Mouse (Mus musculus): ENCODE data around the gene Inpp5d. TPM values are rescaled to one million over a fixed set of nuclear protein-coding genes. Genes with fewer than 3 reads are reported as not detected.

The Inpp5d gene
- total RNA-seq, 2 experiments from 2014 or later: 88.0 to 105 TPM

- ATAC-seq (ENCODE audit: poor library complexity, severe bottlenecking): 0 out of 2 replicates have a peak, but pooled peaks have one; percentile 10
Observed at GRCm38 (mm10) chr1:87765741-87766140, 145.6 kb downstream of the Inpp5d start.

DNA sequence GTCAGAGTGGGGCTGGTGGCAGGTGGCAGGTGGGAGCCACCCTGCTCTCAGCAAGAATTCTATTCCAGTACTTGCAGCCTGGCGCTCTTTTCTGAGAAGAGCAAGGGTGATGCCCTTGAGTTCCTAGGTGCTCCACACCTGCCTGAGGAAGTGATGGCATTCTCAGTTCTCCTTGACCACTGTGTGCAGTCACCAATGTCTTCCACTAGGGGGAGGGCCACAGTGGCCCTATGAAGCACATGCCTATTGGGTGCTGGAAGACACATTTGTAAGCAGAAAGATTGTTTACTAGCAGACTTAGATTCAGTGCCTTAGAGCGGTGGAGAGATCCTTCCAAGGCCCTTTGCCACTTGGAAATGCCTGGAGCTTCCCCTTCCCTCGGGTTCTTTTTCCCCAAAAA lies 146.1 kb downstream of the Inpp5d start:
- ATAC-seq (ENCODE audit: poor library complexity, severe bottlenecking): peak; percentile 91

DNA sequence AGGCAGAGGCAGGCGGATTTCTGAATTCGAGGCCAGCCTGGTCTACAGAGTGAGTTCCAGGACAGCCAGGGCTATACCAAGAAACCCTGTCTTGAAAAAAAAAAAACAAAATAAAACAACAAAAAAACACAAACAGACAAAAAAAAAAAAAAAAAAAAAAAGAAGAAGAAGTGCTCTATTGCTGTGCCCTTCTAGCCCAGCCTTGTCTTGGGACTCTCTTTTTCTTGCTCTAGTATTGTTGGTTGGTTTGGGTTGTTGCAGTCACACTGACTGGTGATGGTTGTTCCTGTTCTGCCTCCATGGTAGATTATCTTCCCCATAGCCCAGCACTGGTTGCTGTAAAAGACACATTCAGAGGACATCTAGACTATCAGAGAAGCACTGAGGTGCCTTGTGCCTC lies 149.2 kb downstream of the Inpp5d start:
- no peak for ATAC-seq (ENCODE audit: poor library complexity, severe bottlenecking)

Other genes starting within 250 kb of the Inpp5d start
- not detected in 2 replicates for gene Kcnj13, start 225.6 kb upstream of the Inpp5d start, total RNA-seq (2015)
- gene Kcnj13, start 225.6 kb upstream of the Inpp5d start, total RNA-seq (2017): not detected in 2 replicates
- not detected in 2 replicates for gene Snorc, start 150.0 kb upstream of the Inpp5d start, total RNA-seq (2015)
- gene Snorc, start 150.0 kb upstream of the Inpp5d start, total RNA-seq (2017): not detected in 2 replicates
- not detected in 2 replicates for gene Neu2, start 110.4 kb upstream of the Inpp5d start, total RNA-seq (2015)
- gene Neu2, start 110.4 kb upstream of the Inpp5d start, total RNA-seq (2017): not detected in 2 replicates
- not detected in 2 replicates for gene Ngef, start 46.4 kb upstream of the Inpp5d start, total RNA-seq (2015)
- gene Ngef, start 46.4 kb upstream of the Inpp5d start, total RNA-seq (2017): not detected in 2 replicates
- 13.6 and 22.9 TPM in 2 replicates for gene Atg16l1, start 135.6 kb downstream of the Inpp5d start, total RNA-seq (2015)
- gene Atg16l1, start 135.6 kb downstream of the Inpp5d start, total RNA-seq (2017): 33.9 and 38.5 TPM in 2 replicates
- gene Sag, start 183.4 kb downstream of the Inpp5d start, total RNA-seq (2015): 0.46 and 0.85 TPM in 2 replicates
- gene Sag, start 183.4 kb downstream of the Inpp5d start, total RNA-seq (2017): 1.3 and 1.5 TPM in 2 replicates
- gene Dgkd, start 233.0 kb downstream of the Inpp5d start, total RNA-seq (2015): 52.2 and 73.5 TPM in 2 replicates
- gene Dgkd, start 233.0 kb downstream of the Inpp5d start, total RNA-seq (2017): 59.7 and 63.8 TPM in 2 replicates